Mouse (Mus musculus) ES-E14 (cell line): Measurements from ENCODE around the gene Gm7271.

Experiments used
- CHD2 ChIP-seq: IDR thresholded peaks from 2 replicates; pipeline ENCODE4 v1.6.1; 2014; ENCODE audit warnings: mild to moderate bottlenecking, low read depth, low read length, inconsistent platforms
- MAFK ChIP-seq: IDR thresholded peaks from 2 replicates; pipeline ENCODE4 v1.6.1; 2014; ENCODE audit warnings: mild to moderate bottlenecking, low read depth, low read length, inconsistent platforms; ENCODE audit not compliant: insufficient read depth
- ZC3H11A ChIP-seq: IDR thresholded peaks from 2 replicates; pipeline ENCODE4 v1.6.1; 2012; ENCODE audit warnings: low read depth, mild to moderate bottlenecking, inconsistent platforms, low read length, borderline replicate concordance
- ZNF384 ChIP-seq: IDR thresholded peaks from 2 replicates; pipeline ENCODE4 v1.6.1; 2012; ENCODE audit warnings: low read depth, low read length, inconsistent platforms

DNA sequence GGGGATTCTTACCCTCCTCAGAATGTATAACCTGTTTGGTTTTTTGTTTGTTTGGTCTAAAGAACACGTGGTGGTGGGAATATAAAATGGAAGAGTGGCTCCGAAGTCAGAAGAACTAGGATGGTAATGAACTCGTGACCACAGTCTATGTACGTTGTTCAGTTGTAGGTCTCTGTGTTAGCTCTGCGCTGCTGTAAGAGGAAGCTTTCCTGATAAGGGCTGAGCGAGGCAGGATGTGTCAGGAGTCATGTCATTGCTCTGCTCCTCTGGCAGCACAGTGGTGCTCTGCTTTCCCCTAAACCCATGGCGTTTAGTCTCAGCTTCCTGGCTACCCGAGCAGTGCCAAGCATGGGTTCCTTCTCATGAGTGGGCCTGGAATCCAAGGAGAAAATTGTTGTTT, 66.6 kb downstream of the Gm7271 start:
- TF ChIP-seq MAFK, result no peak
- no peak for TF ChIP-seq ZNF384
- no peak for TF ChIP-seq CHD2
- TF ChIP-seq ZC3H11A, result no peak
